Mouse (Mus musculus) E14TG2a.4 (cell line): ENCODE results near the gene Arntl2.

ENCODE experiments used
- CTCF ChIP-seq: conservative IDR thresholded peaks from 2 replicates; pipeline ENCODE4 v1.5.1; 2014; ENCODE audit warnings: low read length
- NANOG ChIP-seq: IDR thresholded peaks from 2 replicates; pipeline ENCODE4 v1.6.1; 2014; ENCODE audit warnings: borderline replicate concordance, low read length, mixed read lengths
- POU5F1 ChIP-seq: IDR thresholded peaks from 2 replicates; pipeline ENCODE4 v1.6.1; 2014; ENCODE audit warnings: low read length, borderline replicate concordance

GRCm38 (mm10) chr6:146781566-146781965 lies 14.3 kb upstream of the Arntl2 start:
- TF ChIP-seq CTCF = no peak
- TF ChIP-seq NANOG = no peak
- no peak for TF ChIP-seq POU5F1
